Mouse (Mus musculus) neutrophil, adult 83 days (primary cell): ENCODE results near the gene Selenof. TPM values are rescaled to one million over a fixed set of nuclear protein-coding genes. Genes with fewer than 3 reads are reported as not detected.

Experiments used
- total RNA-seq, 2 experiments: library from RNA; stranded (reverse); gene quantifications; one replicate each; pipeline ENCODE4 v1.2.4; 2023

Selenof gene
- 100 to 1,000 TPM; 132 to 137 TPM for total RNA-seq

GRCm38 (mm10) chr3:144570047-144570815 lies at the start of gene Selenof, which contains the start of gene Hs2st1:
Selenof (plus strand) TSS chr3:144570304.
Hs2st1 (minus strand) TSS chr3:144570181.

Other genes with a start within 250 kb of the Selenof start
- 1 to 10 TPM; 6.7 to 8.3 TPM for gene Hs2st1, start 123 bp upstream of the Selenof start, total RNA-seq
- gene Sh3glb1, start 150.0 kb downstream of the Selenof start, total RNA-seq: 100 to 1,000 TPM; 154 to 167 TPM
- gene Clca3a1, start 190.7 kb downstream of the Selenof start, total RNA-seq: under 1 TPM; 0.53 to 0.71 TPM
- not detected for gene Clca3a2, start 249.2 kb downstream of the Selenof start, total RNA-seq